In genomic region chr13:10711451-10711850, GRCm38 (mm10) we compare ENCODE assay signal across 12 mouse cellular contexts.
"Had no signal": no experiment of that assay in that cellular context is flagged by ENCODE, and none has a peak within 500 bp of the region (broad histone marks: within the 10 kb centered on the region; RNA-seq: fewer than 3 reads in every experiment).

No protein-coding gene starts in this region.

- DNase-seq: lung, adult 18-20 months; lung, embryonic 14.5 days; lung, postnatal 10 days; lung, postnatal 4 days; midbrain, embryonic 14.5 days; right cerebral cortex, postnatal 14 days; right cerebral cortex, postnatal 4 days; spleen, adult 18-20 months; thymus, adult 18-20 months; thymus, postnatal 14 days; thymus, postnatal 36 days had no signal

- ATAC-seq: midbrain, embryonic 16.5 days had no signal
